Mouse (Mus musculus) left cerebral cortex, adult 6 months (tissue): ENCODE data around the gene Olfr371. TPM values are rescaled to one million over a fixed set of nuclear protein-coding genes. Genes with fewer than 3 reads are reported as not detected.

Experiments used
- long read RNA-seq, 2 experiments: library from polyadenylated mRNA; unstranded; transcript quantifications; one replicate each; pipeline ENCODE4 v2.0.0; 2019 to 2020
- polyA plus RNA-seq: library from polyadenylated mRNA; unstranded; fragments of <200 nt; fragmentation: Nextera tagmentation; gene quantifications from 2 replicates; pipeline ENCODE4 v1.2.3, GENCODE M21; 2021

The Olfr371 gene
- not detected in 2 replicates for polyA plus RNA-seq
- long read RNA-seq, experiment 1: 0 reads
- long read RNA-seq, experiment 2: 0 reads

GRCm38 (mm10) chr8:85225688-85226087 lies at the start of gene Olfr371:
Gene Olfr371, plus strand, starts transcription at chr8:85225988.

Other genes starting within 250 kb of the Olfr371 start
- gene Junb, start 247.3 kb upstream of the Olfr371 start, polyA plus RNA-seq: 127 and 330 TPM in 2 replicates
- gene Hook2, start 235.4 kb upstream of the Olfr371 start, polyA plus RNA-seq: 4.2 and 6.7 TPM in 2 replicates
- gene Best2, start 211.5 kb upstream of the Olfr371 start, polyA plus RNA-seq: not detected in 2 replicates
- gene Asna1, start 200.7 kb upstream of the Olfr371 start, polyA plus RNA-seq: 30.3 and 93.5 TPM in 2 replicates
- gene Trir, start 199.2 kb upstream of the Olfr371 start, polyA plus RNA-seq: 31.7 and 158 TPM in 2 replicates
- gene Tnpo2, start 189.1 kb upstream of the Olfr371 start, polyA plus RNA-seq: 25.2 and 34.4 TPM in 2 replicates
- gene Fbxw9, start 165.9 kb upstream of the Olfr371 start, polyA plus RNA-seq: 12.5 and 21.0 TPM in 2 replicates
- not detected in 2 replicates for gene Gm5741, start 158.0 kb upstream of the Olfr371 start, polyA plus RNA-seq
- 72.9 and 74.5 TPM in 2 replicates for gene Dhps, start 154.2 kb upstream of the Olfr371 start, polyA plus RNA-seq
- gene Wdr83os, start 145.2 kb upstream of the Olfr371 start, polyA plus RNA-seq: 114 and 122 TPM in 2 replicates
- gene Wdr83, start 144.7 kb upstream of the Olfr371 start, polyA plus RNA-seq: 30.0 and 38.6 TPM in 2 replicates
- gene Man2b1, start 142.7 kb upstream of the Olfr371 start, polyA plus RNA-seq: 13.9 and 19.1 TPM in 2 replicates
- 1.3 and 1.7 TPM in 2 replicates for gene Zfp791, start 102.9 kb upstream of the Olfr371 start, polyA plus RNA-seq
- not detected in 2 replicates for gene Cks1brt, start 74.1 kb upstream of the Olfr371 start, polyA plus RNA-seq
- 44.4 and 46.6 TPM in 2 replicates for gene Orc6, start 73.6 kb downstream of the Olfr371 start, polyA plus RNA-seq
- 68.8 and 96.4 TPM in 2 replicates for gene Vps35, start 73.8 kb downstream of the Olfr371 start, polyA plus RNA-seq
- 4.3 and 4.9 TPM in 2 replicates for gene Mylk3, start 160.4 kb downstream of the Olfr371 start, polyA plus RNA-seq
- gene 4921524J17Rik, start 206.8 kb downstream of the Olfr371 start, polyA plus RNA-seq: 21.4 and 25.7 TPM in 2 replicates